Mouse (Mus musculus) embryo, embryonic 11 days (tissue): ENCODE results near the gene Slc25a34.

Experiments
- DNase-seq: peaks from one replicate; pipeline ENCODE4 v3.0.0-alpha.2; 2015

Slc25a34 gene

GRCm38 (mm10) chr4:141643118-141643855 is 19.7 kb upstream of the Slc25a34 start:
- DNase-seq: no peak

GRCm38 (mm10) chr4:141641961-141642811 is 18.6 kb upstream of the Slc25a34 start:
- DNase-seq: no peak

- no peak for DNase-seq
Measured at GRCm38 (mm10) chr4:141641353-141641771, 17.7 kb upstream of the Slc25a34 start.

GRCm38 (mm10) chr4:141639474-141639873 is 15.9 kb upstream of the Slc25a34 start:
- no peak for DNase-seq

GRCm38 (mm10) chr4:141636693-141637092 is 13.1 kb upstream of the Slc25a34 start:
- no peak for DNase-seq

- DNase-seq: peak; percentile 41
Measured at GRCm38 (mm10) chr4:141635991-141636390, 12.4 kb upstream of the Slc25a34 start.

- no peak for DNase-seq
Measured at GRCm38 (mm10) chr4:141632111-141632873, 8.7 kb upstream of the Slc25a34 start.

- DNase-seq: no peak
Measured at GRCm38 (mm10) chr4:141631250-141631649, 7.6 kb upstream of the Slc25a34 start.

GRCm38 (mm10) chr4:141630021-141630420 is 6.4 kb upstream of the Slc25a34 start:
- no peak for DNase-seq

- no peak for DNase-seq
Measured at GRCm38 (mm10) chr4:141628661-141629060, 5.0 kb upstream of the Slc25a34 start.

GRCm38 (mm10) chr4:141627502-141627901 is 3.9 kb upstream of the Slc25a34 start:
- DNase-seq: no peak

GRCm38 (mm10) chr4:141625774-141626550 is 2.3 kb upstream of the Slc25a34 start:
- DNase-seq: no peak

- DNase-seq: peak; percentile 44
Measured at GRCm38 (mm10) chr4:141624983-141625773, 1.6 kb upstream of the Slc25a34 start.

GRCm38 (mm10) chr4:141624134-141624533 is 513 bp upstream of the Slc25a34 start:
- DNase-seq: no peak

- DNase-seq: no peak
Measured at GRCm38 (mm10) chr4:141623037-141623436, 584 bp downstream of the Slc25a34 start.

- DNase-seq: no peak
Measured at GRCm38 (mm10) chr4:141622580-141622979, 1.0 kb downstream of the Slc25a34 start.

GRCm38 (mm10) chr4:141622091-141622490 is 1.5 kb downstream of the Slc25a34 start:
- DNase-seq: no peak

- DNase-seq: no peak
Measured at GRCm38 (mm10) chr4:141621297-141621696, 2.3 kb downstream of the Slc25a34 start.

GRCm38 (mm10) chr4:141619299-141619883 is 4.2 kb downstream of the Slc25a34 start:
- DNase-seq: no peak

- peak; percentile 72 for DNase-seq
Measured at GRCm38 (mm10) chr4:141618565-141619243, 4.9 kb downstream of the Slc25a34 start, which contains the start of gene Tmem82. Gene Tmem82 (minus strand): TSS chr4:141618633.
